Mouse (Mus musculus) gastrocnemius, postnatal 36 days (tissue): ENCODE measurements around the gene Spry2. TPM values are rescaled to one million over a fixed set of nuclear protein-coding genes. Genes with fewer than 3 reads are reported as not detected.

Source experiments
- DNase-seq, 2 experiments: peaks; one replicate each; pipeline ENCODE4 v3.0.0; 2022
- intact Hi-C: fragments of 180-260 bp; cut with DNase I; formaldehyde crosslinking; loops from one replicate; pipeline ENCODE4 v1.15.1; 2025
- long read RNA-seq, 2 experiments: library from polyadenylated mRNA; stranded (forward); transcript quantifications; one replicate each; pipeline ENCODE4 v2.0.0; 2021
- total RNA-seq, 2 experiments: library from RNA; stranded (reverse); gene quantifications; 2 replicates each; pipeline ENCODE4 v1.2.3; 2021

Spry2 gene
- 10 to 100 TPM; 20.0 to 21.2 TPM for total RNA-seq
- long read RNA-seq, experiment 1, partial matches to known transcripts: 0 of 1 reads
- long read RNA-seq, experiment 1, other reads (novel, unspliced or antisense): 1 of 1 reads
- long read RNA-seq, experiment 2, partial matches to known transcripts: 0 of 1 reads
- long read RNA-seq, experiment 2, other reads (novel, unspliced or antisense): 0 of 1 reads

GRCm38 (mm10) chr14:105896791-105897568, at the start of gene Spry2:
TSS of gene Spry2 (minus strand) at chr14:105896819.
- intact Hi-C loops: loop anchor here (2.0 to 10.0 kb wide), 4 partner anchors 164 to 582 kb away; no protein-coding TSS in a partner anchor
- DNase-seq: peak; percentile 87 to 91

GRCm38 (mm10) chr14:105941353-105941752, 44.7 kb upstream of the Spry2 start:
- DNase-seq: peak in 1 of 2 experiments; percentile 19
- intact Hi-C loops: no loop called here

GRCm38 (mm10) chr14:105926726-105927125, 30.1 kb upstream of the Spry2 start:
- intact Hi-C loops: no loop called here
- DNase-seq: no peak

- intact Hi-C loops: no loop called here
- no peak for DNase-seq
These were observed 28.7 kb upstream of the Spry2 start for GRCm38 (mm10) chr14:105925305-105925704.

- DNase-seq: no peak
- intact Hi-C loops: no loop called here
These were observed 28.1 kb upstream of the Spry2 start for GRCm38 (mm10) chr14:105924712-105925111.

GRCm38 (mm10) chr14:105922874-105923273, 26.3 kb upstream of the Spry2 start:
- no peak for DNase-seq

GRCm38 (mm10) chr14:105922427-105922826, 25.8 kb upstream of the Spry2 start:
- intact Hi-C loops: no loop called here
- DNase-seq: no peak

More at GRCm38 (mm10) chr14:105922874-105923273, 26.3 kb upstream of the Spry2 start:
- intact Hi-C loops: no loop called here

- intact Hi-C loops: no loop called here
- no peak for DNase-seq
These were observed 24.6 kb upstream of the Spry2 start for GRCm38 (mm10) chr14:105921217-105921695.

GRCm38 (mm10) chr14:105920395-105921216, 24.0 kb upstream of the Spry2 start:
- DNase-seq: no peak

GRCm38 (mm10) chr14:105907216-105907615, 10.6 kb upstream of the Spry2 start:
- DNase-seq: no peak
- intact Hi-C loops: no loop called here

More at GRCm38 (mm10) chr14:105920395-105921216, 24.0 kb upstream of the Spry2 start:
- intact Hi-C loops: no loop called here

- no peak for DNase-seq
- intact Hi-C loops: no loop called here
These were observed 9.3 kb upstream of the Spry2 start for GRCm38 (mm10) chr14:105905935-105906334.

GRCm38 (mm10) chr14:105905509-105905908, 8.9 kb upstream of the Spry2 start:
- intact Hi-C loops: no loop called here
- no peak for DNase-seq

GRCm38 (mm10) chr14:105902807-105903206, 6.2 kb upstream of the Spry2 start:
- intact Hi-C loops: no loop called here
- DNase-seq: no peak

- intact Hi-C loops: no loop called here
- DNase-seq: no peak
These were observed 4.2 kb upstream of the Spry2 start for GRCm38 (mm10) chr14:105900841-105901240.

- intact Hi-C loops: loop anchor here (5.0 to 10.0 kb wide), 3 partner anchors 342 to 584 kb away; no protein-coding TSS in a partner anchor
- no peak for DNase-seq
These were observed 2.5 kb upstream of the Spry2 start for GRCm38 (mm10) chr14:105899116-105899515.

GRCm38 (mm10) chr14:105898266-105899111, 1.9 kb upstream of the Spry2 start:
- intact Hi-C loops: loop anchor here (5.0 to 10.0 kb wide), 3 partner anchors 341 to 584 kb away; no protein-coding TSS in a partner anchor
- peak; percentile 85 to 90 for DNase-seq

- DNase-seq: peak; percentile 52 to 59
- intact Hi-C loops: loop anchor here (2.0 to 10.0 kb wide), 4 partner anchors 165 to 583 kb away; no protein-coding TSS in a partner anchor
These were observed 1.0 kb upstream of the Spry2 start for GRCm38 (mm10) chr14:105897569-105898101.

GRCm38 (mm10) chr14:105895961-105896651, 513 bp downstream of the Spry2 start:
- peak; percentile 41 to 60 for DNase-seq
- intact Hi-C loops: loop anchor here (2.0 to 10.0 kb wide), 4 partner anchors 163 to 581 kb away; no protein-coding TSS in a partner anchor
